Mouse (Mus musculus): ENCODE data around the gene Zfp1. TPM values are rescaled to one million over a fixed set of nuclear protein-coding genes. Genes with fewer than 3 reads are reported as not detected.

The Zfp1 gene
- polyA plus RNA-seq, 2 experiments: 3.9 to 4.0 TPM

GRCm38 (mm10) chr8:111606961-111607360 lies 36.2 kb upstream of the Zfp1 start:
- no peaks in the 10 kb centered on the region for H3K4me1 ChIP-seq (replicated peaks; ENCODE audit: control insufficient read depth in 2 of 2, insufficient read depth in 2 of 2, low read length in 1 of 2)
- H3K4me3 ChIP-seq (ENCODE audit: insufficient read depth in 1 of 2, low read depth in 2 of 2, low read length in 2 of 2): no peak overlapping the region
- no peak overlapping the region for H3K9ac ChIP-seq (replicated peaks)
- ATAC-seq (ENCODE audit: insufficient read depth) (no peak), DNase-seq (ENCODE audit: low read depth in 3 of 3, low spot score in 3 of 3) (no peak)
- TF ChIP-seq EP300 (IDR thresholded peaks at IDR 0.05; ENCODE audit: low read depth): no peak
- H3K4me2 ChIP-seq (ENCODE audit: low read depth): no peak overlapping the region
- no peaks in the 10 kb centered on the region for H3K27me3 ChIP-seq (ENCODE audit: control insufficient read depth, insufficient read depth, low read length)
- WGBS (ENCODE audit: insufficient replicate concordance): 83% methylated on average over 9 of the region's 9 CpGs
- H3K36me3 ChIP-seq (replicated peaks; ENCODE audit: control insufficient read depth, insufficient read depth, low read depth): no peaks in the 10 kb centered on the region
- H3K27ac ChIP-seq: no peak overlapping the region
- H3K9me3 ChIP-seq (ENCODE audit: control insufficient read depth, low read length): no peaks in the 10 kb centered on the region

GRCm38 (mm10) chr8:111607414-111607813 lies 35.8 kb upstream of the Zfp1 start:
- Histone ChIP-seq H3K9ac (replicated peaks) (no peak overlapping the region), H3K36me3 (replicated peaks; ENCODE audit: control insufficient read depth, insufficient read depth, low read depth) (no peaks in the 10 kb centered on the region), H3K4me1 (replicated peaks; ENCODE audit: control insufficient read depth in 2 of 2, insufficient read depth in 2 of 2, low read length in 1 of 2) (no peaks in the 10 kb centered on the region), H3K4me2 (ENCODE audit: low read depth) (no peak overlapping the region), H3K27ac (no peak overlapping the region), H3K27me3 (ENCODE audit: control insufficient read depth, insufficient read depth, low read length) (no peaks in the 10 kb centered on the region), H3K4me3 (ENCODE audit: insufficient read depth in 1 of 2, low read depth in 2 of 2, low read length in 2 of 2) (no peak overlapping the region), H3K9me3 (ENCODE audit: control insufficient read depth, low read length) (no peaks in the 10 kb centered on the region)
- no peak for TF ChIP-seq CTCF (IDR thresholded peaks at IDR 0.05; ENCODE audit: low read depth)
- TF ChIP-seq EP300 (IDR thresholded peaks at IDR 0.05; ENCODE audit: low read depth): no peak
- ATAC-seq (ENCODE audit: insufficient read depth) (no peak), DNase-seq (ENCODE audit: low read depth in 3 of 3, low spot score in 3 of 3) (no peak)
- WGBS (ENCODE audit: insufficient replicate concordance): 77% methylated on average over 7 of the region's 7 CpGs

GRCm38 (mm10) chr8:111613181-111613580 lies 30.0 kb upstream of the Zfp1 start:
- H3K9ac ChIP-seq (replicated peaks): no peak overlapping the region
- H3K27me3 ChIP-seq (ENCODE audit: control insufficient read depth, insufficient read depth, low read length): no peaks in the 10 kb centered on the region
- no peak overlapping the region for H3K4me2 ChIP-seq (ENCODE audit: low read depth)
- ATAC-seq (ENCODE audit: insufficient read depth) (no peak), DNase-seq (ENCODE audit: low read depth in 3 of 3, low spot score in 3 of 3) (no peak)
- TF ChIP-seq CTCF (IDR thresholded peaks at IDR 0.05; ENCODE audit: low read depth): no peak
- TF ChIP-seq EP300 (IDR thresholded peaks at IDR 0.05; ENCODE audit: low read depth): no peak
- 0 out of 4 replicates have a peak, but pooled peaks cover 0 to 3% of the 10 kb centered on the region in 2 experiments for H3K4me1 ChIP-seq (replicated peaks; ENCODE audit: control insufficient read depth in 2 of 2, insufficient read depth in 2 of 2, low read length in 1 of 2)
- H3K9me3 ChIP-seq (ENCODE audit: control insufficient read depth, low read length): no peaks in the 10 kb centered on the region
- no peaks in the 10 kb centered on the region for H3K36me3 ChIP-seq (replicated peaks; ENCODE audit: control insufficient read depth, insufficient read depth, low read depth)
- H3K4me3 ChIP-seq (ENCODE audit: insufficient read depth in 1 of 2, low read depth in 2 of 2, low read length in 2 of 2): no peak overlapping the region
- 71% methylated on average over 5 of the region's 5 CpGs for WGBS (ENCODE audit: insufficient replicate concordance)
- no peak overlapping the region for H3K27ac ChIP-seq

- no peaks in the 10 kb centered on the region for H3K27me3 ChIP-seq (ENCODE audit: control insufficient read depth, insufficient read depth, low read length)
- H3K4me3 ChIP-seq (ENCODE audit: insufficient read depth in 1 of 2, low read depth in 2 of 2, low read length in 2 of 2): no peak overlapping the region
- no peak overlapping the region for H3K4me2 ChIP-seq (ENCODE audit: low read depth)
- no peak overlapping the region for H3K27ac ChIP-seq
- H3K9me3 ChIP-seq (ENCODE audit: control insufficient read depth, low read length): no peaks in the 10 kb centered on the region
- WGBS (ENCODE audit: insufficient replicate concordance): 68% methylated on average over 6 of the region's 6 CpGs
- no peak overlapping the region for H3K9ac ChIP-seq (replicated peaks)
- H3K36me3 ChIP-seq (replicated peaks; ENCODE audit: control insufficient read depth, insufficient read depth, low read depth): no peaks in the 10 kb centered on the region
- TF ChIP-seq EP300 (IDR thresholded peaks at IDR 0.05; ENCODE audit: low read depth): no peak
- no peak for TF ChIP-seq CTCF (IDR thresholded peaks at IDR 0.05; ENCODE audit: low read depth)
- 0 out of 4 replicates have a peak, but pooled peaks cover 0 to 3% of the 10 kb centered on the region in 2 experiments for H3K4me1 ChIP-seq (replicated peaks; ENCODE audit: control insufficient read depth in 2 of 2, insufficient read depth in 2 of 2, low read length in 1 of 2)
- ATAC-seq (ENCODE audit: insufficient read depth): no peak
- DNase-seq (ENCODE audit: low read depth in 3 of 3, low spot score in 3 of 3): no peak
These were observed 28.2 kb upstream of the Zfp1 start for GRCm38 (mm10) chr8:111614786-111615701.

- no peak for ATAC-seq (ENCODE audit: insufficient read depth)
- 63% methylated on average over 6 of the region's 6 CpGs for WGBS (ENCODE audit: insufficient replicate concordance)
These were observed 25.4 kb upstream of the Zfp1 start for GRCm38 (mm10) chr8:111617812-111618211.

More at GRCm38 (mm10) chr8:111617812-111618211, 25.4 kb upstream of the Zfp1 start:
- TF ChIP-seq EP300 (IDR thresholded peaks at IDR 0.05; ENCODE audit: low read depth) (no peak), CTCF (IDR thresholded peaks at IDR 0.05; ENCODE audit: low read depth) (no peak)
- Histone ChIP-seq H3K4me1 (replicated peaks; ENCODE audit: control insufficient read depth in 2 of 2, insufficient read depth in 2 of 2, low read length in 1 of 2) (0 out of 4 replicates have a peak, but pooled peaks cover 0 to 3% of the 10 kb centered on the region in 2 experiments), H3K27me3 (ENCODE audit: control insufficient read depth, insufficient read depth, low read length) (no peaks in the 10 kb centered on the region), H3K4me3 (ENCODE audit: insufficient read depth in 1 of 2, low read depth in 2 of 2, low read length in 2 of 2) (no peak overlapping the region), H3K4me2 (ENCODE audit: low read depth) (no peak overlapping the region), H3K36me3 (replicated peaks; ENCODE audit: control insufficient read depth, insufficient read depth, low read depth) (no peaks in the 10 kb centered on the region), H3K9me3 (ENCODE audit: control insufficient read depth, low read length) (no peaks in the 10 kb centered on the region), H3K27ac (no peak overlapping the region), H3K9ac (replicated peaks) (no peak overlapping the region)
- DNase-seq (ENCODE audit: low read depth in 3 of 3, low spot score in 3 of 3): no peak
